Mouse (Mus musculus) splenic B cell, adult 2 months (primary cell): ENCODE results near the gene Fam102a.

Experiments used
- DNase-seq: peaks from one replicate; pipeline ENCODE4 v3.0.0-alpha.2; 2011; ENCODE audit warnings: low read depth, low spot score
- H3K27me3 ChIP-seq: 2 replicates; pipeline ENCODE4 v1.6.1; 2012; ENCODE audit warnings: mild to moderate bottlenecking, low read length, moderate library complexity, mixed read lengths; ENCODE audit not compliant: control insufficient read depth, poor library complexity, insufficient read depth, severe bottlenecking
- H3K36me3 ChIP-seq: 2 replicates; pipeline ENCODE4 v1.6.1; 2012; ENCODE audit warnings: mild to moderate bottlenecking, low read length, moderate library complexity, mixed read lengths; ENCODE audit not compliant: control insufficient read depth, poor library complexity, insufficient read depth, severe bottlenecking

Gene Fam102a

DNA sequence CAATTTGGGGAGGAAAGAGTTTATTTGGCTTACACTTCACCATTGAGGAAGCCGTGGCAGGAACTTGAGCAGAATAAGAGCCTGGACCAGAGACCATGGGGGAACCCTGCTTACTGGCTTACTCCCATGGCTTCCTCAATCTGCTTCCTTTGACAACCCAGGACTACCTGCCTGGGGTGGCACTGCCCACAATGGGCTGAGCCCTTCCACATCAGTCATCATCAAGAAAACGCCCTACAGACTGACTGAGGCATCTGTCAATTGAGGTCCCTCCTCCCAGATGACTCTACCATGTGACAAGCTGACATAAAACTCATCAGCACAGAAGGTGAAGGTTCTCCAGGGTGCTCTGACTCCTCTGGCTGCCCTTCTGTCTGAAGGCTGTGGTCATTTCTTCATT lies 4.7 kb upstream of the Fam102a start:
- DNase-seq, result peak; percentile 14
- Histone ChIP-seq H3K36me3 (no peaks in the 10 kb centered on the region), H3K27me3 (no peaks in the 10 kb centered on the region)

DNA sequence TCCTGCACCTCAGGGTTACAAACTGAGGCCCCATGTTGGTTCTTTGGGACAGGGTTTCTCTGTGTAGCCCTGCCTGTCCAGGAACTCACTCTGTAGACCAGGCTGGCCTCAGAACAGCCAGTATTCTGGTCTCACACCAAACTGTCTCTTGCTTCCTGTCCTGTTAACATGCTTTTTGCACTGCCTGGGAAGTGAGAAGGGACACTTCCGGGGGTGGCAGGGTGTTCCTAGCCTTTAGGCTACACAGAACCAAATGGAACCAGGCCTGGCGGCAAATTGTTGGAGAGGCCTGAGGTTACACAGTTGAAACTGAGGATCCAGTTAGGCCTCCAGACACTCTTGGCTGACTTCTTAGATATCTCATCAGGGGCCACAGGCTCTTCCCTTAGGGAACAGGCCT lies 2.0 kb upstream of the Fam102a start:
- Histone ChIP-seq H3K27me3 (no peaks in the 10 kb centered on the region), H3K36me3 (no peaks in the 10 kb centered on the region)
- DNase-seq, result no peak

DNA sequence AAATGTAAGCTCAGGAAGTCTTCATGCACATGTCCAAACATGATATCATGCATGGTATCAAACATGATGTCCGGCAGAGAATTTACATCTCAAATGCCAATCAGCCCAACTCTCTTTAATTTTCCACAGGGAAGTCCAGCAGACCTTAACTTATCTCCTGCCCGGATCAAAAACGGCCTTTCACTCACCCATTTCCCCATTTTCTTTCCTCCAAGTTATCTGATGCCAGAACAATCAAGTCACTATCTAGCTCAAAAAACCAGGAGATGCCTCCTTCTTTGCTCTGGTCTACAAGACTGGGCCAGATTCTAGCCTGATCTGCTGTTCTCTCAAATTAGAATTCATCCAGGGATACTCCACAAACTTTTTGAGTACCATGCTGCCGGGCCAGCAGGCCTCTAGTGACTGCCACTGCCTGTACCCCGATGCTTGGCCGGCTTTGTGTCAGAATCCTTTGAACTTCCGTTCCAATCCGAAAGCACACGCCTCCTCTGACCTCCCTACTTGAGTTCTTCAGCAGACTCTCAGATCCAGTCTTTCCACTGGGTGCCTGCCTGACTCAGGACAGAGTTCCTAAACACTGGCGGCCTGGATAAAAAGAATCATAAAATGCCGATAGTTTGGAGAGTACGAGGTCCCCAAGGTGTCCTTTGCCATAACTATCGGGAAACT lies 935 bp upstream of the Fam102a start:
- DNase-seq, result peak; percentile 58
- no peaks in the 10 kb centered on the region for H3K27me3 ChIP-seq
- no peaks in the 10 kb centered on the region for H3K36me3 ChIP-seq

DNA sequence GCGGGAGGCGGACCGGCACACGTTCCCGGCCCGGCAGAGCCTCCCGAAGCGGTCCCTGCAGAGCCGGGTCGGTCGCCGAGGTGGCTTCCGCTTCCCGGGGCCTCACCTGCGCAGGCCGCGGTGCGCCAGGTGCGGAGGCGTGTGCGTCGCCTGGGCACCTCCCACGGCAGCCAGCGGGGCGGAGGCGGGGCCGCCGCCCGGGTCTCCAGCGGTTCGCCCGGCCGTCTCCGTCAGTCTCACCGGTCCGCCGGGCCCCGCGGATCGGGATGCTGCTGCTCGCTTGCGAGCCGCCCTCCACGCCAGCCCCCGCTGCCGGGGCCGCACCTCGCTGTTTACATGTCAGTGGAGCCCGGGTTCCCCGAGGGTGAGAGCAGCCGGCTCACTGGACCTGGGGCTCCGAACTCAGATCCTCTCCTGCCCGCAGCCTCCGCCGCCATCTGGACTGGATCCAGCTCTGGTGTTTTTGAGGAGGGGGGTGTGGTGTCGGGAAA lies 414 bp downstream of the Fam102a start:
- Histone ChIP-seq H3K36me3 (no peaks in the 10 kb centered on the region), H3K27me3 (no peaks in the 10 kb centered on the region)
- peak; percentile 80 for DNase-seq

DNA sequence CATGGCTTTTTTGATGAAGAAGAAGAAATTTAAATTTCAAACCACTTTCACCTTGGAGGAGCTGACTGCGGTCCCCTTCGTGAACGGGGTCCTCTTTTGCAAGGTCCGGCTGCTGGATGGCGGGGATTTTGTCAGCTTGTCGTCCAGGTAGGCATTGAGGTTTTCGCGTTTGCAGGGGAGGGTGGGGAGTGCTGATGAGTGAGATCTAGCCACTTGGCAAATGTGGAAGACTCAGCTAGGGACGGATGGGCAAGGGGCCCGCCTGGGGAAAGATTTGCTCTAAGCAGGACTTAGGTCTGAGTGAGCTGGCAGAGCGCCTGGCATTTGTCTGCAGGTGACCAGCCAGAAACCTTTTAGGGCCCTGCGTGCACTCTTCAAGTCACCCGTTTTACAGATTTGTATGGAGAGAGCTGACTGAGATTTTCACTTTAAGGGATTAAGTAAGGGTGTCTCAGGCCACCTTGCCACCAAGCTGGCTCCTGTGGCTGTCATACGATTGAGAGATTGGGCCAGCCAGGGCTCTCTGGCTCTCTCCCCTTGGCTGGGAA lies 1.0 kb downstream of the Fam102a start:
- H3K27me3 ChIP-seq, result no peaks in the 10 kb centered on the region
- DNase-seq, result peak; percentile 29
- H3K36me3 ChIP-seq, result no peaks in the 10 kb centered on the region

DNA sequence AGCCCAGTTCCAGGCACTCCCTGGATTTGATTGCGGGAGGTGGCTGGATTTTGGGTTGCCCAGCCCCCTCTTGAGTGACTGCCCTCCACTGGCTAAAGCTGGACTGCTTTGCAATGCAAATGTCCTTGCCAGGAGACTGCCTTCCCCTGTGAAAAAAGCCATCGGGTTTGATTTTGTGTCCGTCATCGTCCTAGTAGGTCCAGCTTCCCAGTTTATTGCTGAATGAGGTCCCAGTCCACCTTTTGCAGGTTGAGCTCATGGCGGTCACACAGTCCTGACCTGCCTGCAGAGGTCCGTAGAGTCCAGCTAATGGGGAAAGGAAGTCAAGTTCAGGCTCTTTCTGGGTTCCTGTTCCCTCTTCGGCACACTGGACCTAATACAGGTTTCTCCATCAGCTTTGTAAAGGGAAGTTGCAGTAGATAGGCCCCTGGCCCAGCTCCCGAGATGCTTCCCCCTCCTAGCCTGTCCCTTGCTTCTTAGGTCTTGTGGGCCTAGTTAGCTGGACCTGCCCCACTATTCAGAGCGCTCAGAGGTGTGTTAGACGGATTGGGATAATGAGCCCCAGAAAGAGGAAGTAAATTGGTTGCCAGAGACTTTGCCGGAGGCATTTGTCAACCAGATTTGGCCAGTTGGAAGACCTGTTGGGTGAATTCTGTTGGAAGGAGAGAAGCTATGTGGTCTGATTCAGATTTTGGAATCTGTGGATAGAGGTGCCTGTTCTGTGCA lies 1.7 kb downstream of the Fam102a start:
- DNase-seq, result peak; percentile 58
- H3K27me3 ChIP-seq, result no peaks in the 10 kb centered on the region
- H3K36me3 ChIP-seq, result no peaks in the 10 kb centered on the region

DNA sequence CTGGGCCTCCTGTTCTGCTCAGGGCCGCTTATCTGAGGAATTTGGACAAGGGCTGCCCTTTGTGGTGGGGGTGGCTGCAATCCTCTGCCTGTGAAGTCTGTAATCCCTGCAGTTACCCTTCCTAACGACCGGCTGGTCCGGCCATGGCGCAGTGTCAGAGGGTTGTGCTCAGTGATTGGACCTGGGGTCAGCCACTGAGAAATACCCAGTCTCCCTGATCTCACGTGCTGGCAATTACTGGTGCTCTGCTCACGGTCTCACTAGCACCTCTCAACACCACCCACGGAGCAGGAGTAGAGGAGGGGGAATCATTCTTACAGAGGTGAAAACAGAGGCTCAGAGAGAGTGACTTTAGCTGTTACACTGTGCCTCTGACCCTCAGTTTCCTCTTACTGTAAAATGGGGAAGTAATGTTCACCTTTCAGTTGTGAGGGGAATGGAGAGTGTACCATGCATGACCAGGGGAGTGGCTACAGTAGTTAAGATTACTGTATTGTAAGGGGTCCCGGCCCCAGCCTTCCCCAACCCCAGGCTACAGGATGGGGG lies 2.3 kb downstream of the Fam102a start:
- no peaks in the 10 kb centered on the region for H3K27me3 ChIP-seq
- DNase-seq, result peak; percentile 78
- H3K36me3 ChIP-seq, result no peaks in the 10 kb centered on the region

DNA sequence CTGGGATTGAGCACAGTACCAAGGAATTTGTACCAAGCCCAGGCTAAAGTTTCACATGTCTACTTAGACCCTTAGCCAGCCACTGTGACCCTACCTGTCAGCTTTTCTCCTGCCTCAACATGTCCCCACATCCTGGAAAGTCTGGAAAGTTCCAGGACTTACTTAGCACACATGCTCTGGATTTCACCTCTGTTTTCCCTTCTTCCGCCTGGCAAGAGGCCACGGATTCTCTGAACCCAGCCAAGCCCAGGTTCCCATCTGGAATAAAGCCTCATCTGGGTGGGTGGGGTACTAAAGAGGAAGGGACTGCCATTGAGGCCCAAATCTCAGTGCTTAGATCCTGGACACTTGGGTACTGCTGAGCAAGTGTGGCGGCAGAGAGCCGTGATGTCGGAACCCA lies 2.8 kb downstream of the Fam102a start:
- Histone ChIP-seq H3K27me3 (no peaks in the 10 kb centered on the region), H3K36me3 (no peaks in the 10 kb centered on the region)
- DNase-seq, result no peak

DNA sequence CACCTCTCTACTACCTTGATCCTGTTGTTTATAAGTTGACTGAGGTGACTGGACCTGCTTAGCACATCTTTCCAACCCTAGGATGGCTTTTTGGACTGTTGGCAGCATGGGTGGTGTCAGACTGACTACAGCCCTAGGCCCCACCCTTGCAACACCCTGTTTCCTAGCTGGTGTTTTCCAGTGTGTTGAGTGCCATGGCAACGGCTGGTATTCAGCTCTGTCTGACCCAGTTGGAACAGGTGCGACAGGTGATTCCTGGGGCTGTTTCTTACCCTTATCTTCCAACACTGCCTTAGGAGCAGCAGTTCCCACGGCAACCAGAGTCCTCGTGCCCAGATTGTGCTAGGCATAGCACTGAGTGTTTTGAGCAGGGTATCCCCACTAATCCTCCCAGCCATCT lies 3.3 kb downstream of the Fam102a start:
- no peak for DNase-seq
- H3K27me3 ChIP-seq, result no peaks in the 10 kb centered on the region
- no peaks in the 10 kb centered on the region for H3K36me3 ChIP-seq

DNA sequence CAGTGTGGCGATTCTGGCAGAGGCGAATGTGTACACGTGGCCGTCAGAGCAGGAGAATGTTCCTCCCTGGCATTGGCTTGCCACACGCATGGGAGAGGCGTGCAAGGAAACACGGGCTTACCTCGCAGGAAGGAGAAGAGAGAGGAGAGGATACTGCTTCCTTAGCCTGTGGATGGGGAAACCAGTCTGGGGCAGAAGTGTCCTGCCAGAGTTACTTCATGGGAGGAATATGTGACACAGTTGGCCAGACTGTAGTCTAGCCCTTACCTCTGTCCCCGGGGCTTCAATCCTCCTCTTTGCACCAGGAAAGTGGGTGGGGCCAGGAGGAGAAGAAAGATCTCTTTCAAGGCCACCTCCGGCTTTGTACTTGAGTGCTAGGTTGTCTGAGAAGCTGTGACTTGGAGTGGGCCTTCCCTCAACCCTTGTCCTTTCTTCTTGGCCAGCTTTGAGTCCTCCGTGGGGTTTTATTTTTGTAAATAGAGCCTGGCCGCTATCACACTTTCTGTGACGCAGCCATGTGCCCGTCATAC lies 4.4 kb downstream of the Fam102a start:
- H3K36me3 ChIP-seq, result no peaks in the 10 kb centered on the region
- H3K27me3 ChIP-seq, result no peaks in the 10 kb centered on the region
- no peak for DNase-seq

DNA sequence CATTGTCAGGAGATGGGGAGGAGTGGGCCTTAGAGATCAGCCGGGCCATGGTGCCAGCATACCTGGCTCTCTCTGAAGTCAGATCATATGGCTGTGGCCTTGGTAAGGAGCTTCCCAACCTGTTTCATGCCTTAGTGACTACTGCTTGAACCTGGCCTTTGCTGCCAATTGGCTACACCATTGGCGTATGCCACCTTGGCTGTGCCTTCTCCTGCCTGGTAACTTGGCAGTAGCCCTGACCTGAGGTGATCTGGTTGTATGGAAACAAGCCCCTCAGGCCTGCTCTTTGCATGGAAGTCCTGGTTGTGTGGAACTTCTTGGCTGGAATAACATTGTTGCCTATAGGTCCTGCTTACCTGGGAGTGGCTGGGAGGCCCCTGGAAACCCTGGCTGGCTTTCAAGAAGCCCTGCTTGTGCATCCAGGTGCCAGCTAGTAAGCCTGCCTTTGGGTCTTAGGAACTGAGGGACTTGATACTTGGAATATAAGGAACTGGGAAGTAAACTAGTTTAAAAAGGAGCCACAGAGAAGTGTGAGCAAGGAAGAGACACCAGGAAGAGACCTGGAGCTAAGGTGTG lies 6.3 kb downstream of the Fam102a start:
- H3K36me3 ChIP-seq, result no peaks in the 10 kb centered on the region; the same call in 1 of the 2 replicates
- DNase-seq, result no peak

DNA sequence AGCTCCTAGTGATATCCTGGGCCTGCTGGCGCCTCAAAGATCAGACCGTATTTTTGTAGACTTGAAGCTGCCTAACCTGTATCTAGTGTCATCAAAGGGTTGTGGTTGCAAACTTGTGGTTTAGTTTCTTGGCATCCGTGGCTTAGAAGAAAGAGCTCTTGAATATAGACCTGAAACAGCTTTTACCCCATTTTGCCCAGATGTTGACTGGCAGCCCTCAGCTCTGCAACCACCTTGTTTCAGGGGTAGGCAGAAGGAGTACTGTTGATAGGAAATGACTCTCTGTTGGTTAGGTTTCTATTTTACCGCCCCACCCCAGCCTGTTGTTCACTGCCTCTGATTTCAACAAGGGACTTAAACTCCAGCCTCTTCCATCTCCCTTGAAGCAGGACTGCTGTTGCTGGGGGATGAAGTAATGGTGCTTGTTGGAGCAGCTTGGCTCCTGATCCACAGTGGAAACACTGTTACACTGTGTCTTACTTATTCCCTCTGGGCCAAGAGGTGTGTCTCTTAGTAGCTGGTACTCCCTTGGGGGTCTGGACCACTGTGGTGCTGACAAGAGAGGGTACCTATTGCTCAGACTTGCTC lies 6.9 kb downstream of the Fam102a start:
- Histone ChIP-seq H3K27me3 (no peaks in the 10 kb centered on the region), H3K36me3 (no peaks in the 10 kb centered on the region; the same call in 1 of the 2 replicates)
- DNase-seq, result no peak

More for the DNA sequence above, 6.3 kb downstream of the Fam102a start:
- H3K27me3 ChIP-seq, result no peaks in the 10 kb centered on the region

DNA sequence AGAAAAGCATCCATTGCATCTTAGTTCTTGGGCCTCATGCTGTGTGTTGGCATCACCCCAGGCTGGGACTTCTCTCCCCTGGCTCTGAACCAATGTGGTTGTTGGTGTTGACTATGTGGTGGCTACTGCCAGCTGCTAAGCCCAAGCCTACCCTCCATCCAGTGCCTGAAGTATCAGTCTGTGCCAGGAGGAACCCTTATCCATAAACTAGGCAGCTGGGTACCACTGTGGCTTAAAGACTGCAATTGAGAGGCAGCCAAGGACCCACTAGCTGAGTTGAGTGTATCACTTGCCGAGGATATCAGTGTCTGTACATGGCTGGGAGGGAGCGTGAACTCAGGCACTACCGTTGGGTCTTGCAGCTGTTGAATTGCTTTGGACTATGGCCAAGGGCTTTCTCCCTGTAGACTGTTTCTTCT lies 7.9 kb downstream of the Fam102a start:
- Histone ChIP-seq H3K36me3 (no peaks in the 10 kb centered on the region; the same call in 1 of the 2 replicates), H3K27me3 (no peaks in the 10 kb centered on the region)
- DNase-seq, result no peak

DNA sequence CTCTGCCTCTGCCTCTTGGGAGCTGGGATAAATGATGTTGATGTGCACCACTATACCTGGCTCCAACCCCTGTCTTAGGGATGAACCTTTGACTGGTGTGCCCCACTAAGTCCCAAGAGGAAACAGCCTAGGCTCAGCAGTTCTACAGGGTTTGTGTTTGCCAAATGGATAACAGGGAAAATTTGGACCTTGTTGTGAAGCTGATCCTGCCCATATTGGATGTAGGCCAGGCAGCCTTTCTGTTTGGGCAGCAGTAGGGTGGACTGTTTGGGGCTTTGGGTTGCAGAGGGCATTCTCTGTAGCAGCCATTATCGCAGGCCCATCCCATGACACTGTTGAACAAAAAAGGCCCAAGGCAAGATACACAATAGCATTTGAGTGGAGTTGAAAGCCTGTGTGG lies 11.8 kb downstream of the Fam102a start:
- no peaks in the 10 kb centered on the region for H3K27me3 ChIP-seq
- no peak for DNase-seq
- no peaks in the 10 kb centered on the region; the same call in 1 of the 2 replicates for H3K36me3 ChIP-seq
